Mouse (Mus musculus) midbrain, embryonic 15.5 days (tissue): ENCODE measurements at regions not wholly inside any gene's neighbourhood (a gene's known extent, or its start where the extent isn't known, plus 50 kb on each side); places are given as distances from the start of the nearest gene placed in this dataset.
A peak's percentile ranks its signal among the peaks of the same experiment; 100 is the strongest.

ENCODE experiments used
- ATAC-seq: fragments of 200-750 bp; cut with Nextera tagmentation; replicated peaks from 2 replicates; pipeline ENCODE4 v1.8.0; 2017; ENCODE audit warnings: moderate TSS enrichment
- H3K27ac ChIP-seq: fragments of 300-500 bp; sonication (generic); 2 replicates; pipeline ENCODE4 v1.5.1; 2015; ENCODE audit warnings: mild to moderate bottlenecking, inconsistent platforms
- H3K27me3 ChIP-seq: fragments of 300-500 bp; sonication (generic); replicated peaks from 2 replicates; pipeline ENCODE4 v1.6.1; 2015; ENCODE audit warnings: inconsistent platforms
- H3K36me3 ChIP-seq: fragments of 300-500 bp; sonication (generic); replicated peaks from 2 replicates; pipeline ENCODE4 v1.6.1; 2015; ENCODE audit warnings: inconsistent platforms
- H3K4me1 ChIP-seq: fragments of 300-500 bp; sonication (generic); 2 replicates; pipeline ENCODE4 v1.6.1; 2015; ENCODE audit warnings: inconsistent platforms
- H3K4me2 ChIP-seq: fragments of 300-500 bp; sonication (generic); 2 replicates; pipeline ENCODE4 v1.6.1; 2015; ENCODE audit warnings: inconsistent platforms, mild to moderate bottlenecking, moderate library complexity
- H3K4me3 ChIP-seq: fragments of 300-500 bp; sonication (generic); 2 replicates; pipeline ENCODE4 v1.5.1; 2015; ENCODE audit warnings: mild to moderate bottlenecking, inconsistent platforms
- H3K9ac ChIP-seq: fragments of 300-500 bp; sonication (generic); 2 replicates; pipeline ENCODE4 v1.6.1; 2015; ENCODE audit warnings: mild to moderate bottlenecking, inconsistent platforms
- H3K9me3 ChIP-seq: fragments of 300-500 bp; sonication (generic); 2 replicates; pipeline ENCODE4 v1.6.1; 2016; ENCODE audit warnings: inconsistent platforms
- WGBS: fragments of 180-500 bp; shearing (Covaris S2); methylation state at CpG from one replicate; pipeline ENCODE4 v1.1.7; 2015; ENCODE audit warnings: mixed read lengths; 5-methylcytosine and 5-hydroxymethylcytosine counted together

- Histone ChIP-seq H3K27me3 (no peaks in the 10 kb centered on the region), H3K9me3 (no peaks in the 10 kb centered on the region), H3K9ac (no peak overlapping the region), H3K27ac (peak overlapping the region; percentile 49), H3K4me2 (peak overlapping the region; percentile 30), H3K36me3 (no peaks in the 10 kb centered on the region), H3K4me3 (no peak overlapping the region), H3K4me1 (peaks cover 17% of the 10 kb centered on the region)
- ATAC-seq: peak; percentile 33
- WGBS: 60% methylated on average over 7 of the region's 7 CpGs
Measured at GRCm38 (mm10) chr5:101090415-101091026, 245.0 kb downstream of the Gpat3 start.

- 85% methylated on average over 3 of the region's 3 CpGs for WGBS
- H3K9me3 ChIP-seq: no peaks in the 10 kb centered on the region
Measured at GRCm38 (mm10) chr5:101085199-101085598, 239.7 kb downstream of the Gpat3 start.

GRCm38 (mm10) chr5:101082611-101083010 lies 237.1 kb downstream of the Gpat3 start:
- Histone ChIP-seq H3K9me3 (no peaks in the 10 kb centered on the region), H3K4me3 (no peak overlapping the region), H3K36me3 (no peaks in the 10 kb centered on the region), H3K27ac (no peak overlapping the region), H3K27me3 (no peaks in the 10 kb centered on the region), H3K4me2 (peak overlapping the region; percentile 12; the same call in 1 of the 2 replicates), H3K9ac (no peak overlapping the region), H3K4me1 (no peaks in the 10 kb centered on the region)
- no peak for ATAC-seq
- WGBS: 72% methylated on average over 20 of the region's 20 CpGs

More at GRCm38 (mm10) chr5:101085199-101085598, 239.7 kb downstream of the Gpat3 start:
- Histone ChIP-seq H3K4me3 (no peak overlapping the region), H3K27ac (no peak overlapping the region), H3K9ac (no peak overlapping the region), H3K4me1 (peaks cover 1% of the 10 kb centered on the region), H3K4me2 (no peak overlapping the region), H3K27me3 (no peaks in the 10 kb centered on the region), H3K36me3 (no peaks in the 10 kb centered on the region)
- ATAC-seq: no peak

GRCm38 (mm10) chr5:101064308-101064707 lies 218.8 kb downstream of the Gpat3 start:
- WGBS: 64% methylated on average over 3 of the region's 3 CpGs
- H3K27me3 ChIP-seq: no peaks in the 10 kb centered on the region
- ATAC-seq: no peak
- no peak overlapping the region for H3K9ac ChIP-seq
- H3K4me2 ChIP-seq: no peak overlapping the region
- H3K36me3 ChIP-seq: no peaks in the 10 kb centered on the region
- no peak overlapping the region for H3K4me3 ChIP-seq
- H3K27ac ChIP-seq: no peak overlapping the region
- no peaks in the 10 kb centered on the region for H3K4me1 ChIP-seq
- no peaks in the 10 kb centered on the region for H3K9me3 ChIP-seq

GRCm38 (mm10) chr5:101063254-101063653 lies 217.7 kb downstream of the Gpat3 start:
- WGBS: 92% methylated on average over 4 of the region's 4 CpGs
- no peak for ATAC-seq
- no peak overlapping the region for H3K4me3 ChIP-seq
- H3K27me3 ChIP-seq: no peaks in the 10 kb centered on the region
- H3K4me1 ChIP-seq: no peaks in the 10 kb centered on the region
- H3K4me2 ChIP-seq: no peak overlapping the region
- no peak overlapping the region for H3K9ac ChIP-seq
- H3K36me3 ChIP-seq: no peaks in the 10 kb centered on the region
- H3K9me3 ChIP-seq: no peaks in the 10 kb centered on the region
- H3K27ac ChIP-seq: no peak overlapping the region

- 62% methylated on average over 7 of the region's 7 CpGs for WGBS
- no peak overlapping the region for H3K4me2 ChIP-seq
- no peaks in the 10 kb centered on the region for H3K27me3 ChIP-seq
- H3K4me1 ChIP-seq: no peaks in the 10 kb centered on the region
- no peak for ATAC-seq
- no peak overlapping the region for H3K9ac ChIP-seq
- no peaks in the 10 kb centered on the region for H3K36me3 ChIP-seq
- H3K4me3 ChIP-seq: no peak overlapping the region
- H3K9me3 ChIP-seq: no peaks in the 10 kb centered on the region
- no peak overlapping the region for H3K27ac ChIP-seq
Measured at GRCm38 (mm10) chr5:101051591-101051990, 206.1 kb downstream of the Gpat3 start.

- ATAC-seq: no peak
- Histone ChIP-seq H3K27me3 (no peaks in the 10 kb centered on the region), H3K9me3 (no peaks in the 10 kb centered on the region), H3K36me3 (no peaks in the 10 kb centered on the region), H3K4me3 (no peak overlapping the region), H3K4me1 (no peaks in the 10 kb centered on the region), H3K27ac (no peak overlapping the region), H3K4me2 (no peak overlapping the region), H3K9ac (no peak overlapping the region)
- WGBS: 86% methylated on average over 9 of the region's 9 CpGs
Measured at GRCm38 (mm10) chr5:101040488-101040887, 195.0 kb downstream of the Gpat3 start.

- Histone ChIP-seq H3K4me1 (peaks cover 20% of the 10 kb centered on the region), H3K9me3 (no peaks in the 10 kb centered on the region), H3K36me3 (no peaks in the 10 kb centered on the region), H3K4me2 (no peak overlapping the region), H3K27ac (peak overlapping the region; percentile 63), H3K4me3 (no peak overlapping the region), H3K9ac (no peak overlapping the region), H3K27me3 (0 out of 2 replicates have a peak, but pooled peaks cover 3% of the 10 kb centered on the region)
- WGBS: 61% methylated on average over 16 of the region's 16 CpGs
- 0 out of 2 replicates have a peak, but pooled peaks have one; percentile 50 for ATAC-seq
Measured at GRCm38 (mm10) chr5:101032968-101033367, 187.5 kb downstream of the Gpat3 start.

- WGBS: 34% methylated on average over 12 of the region's 12 CpGs
- Histone ChIP-seq H3K9ac (no peak overlapping the region), H3K27ac (peak overlapping the region; percentile 63), H3K27me3 (0 out of 2 replicates have a peak, but pooled peaks cover 3% of the 10 kb centered on the region), H3K4me3 (no peak overlapping the region), H3K36me3 (no peaks in the 10 kb centered on the region), H3K9me3 (no peaks in the 10 kb centered on the region), H3K4me1 (peaks cover 20% of the 10 kb centered on the region), H3K4me2 (no peak overlapping the region)
- ATAC-seq: peak; percentile 75; the same call in 1 of the 2 replicates
Measured at GRCm38 (mm10) chr5:101032147-101032900, 186.8 kb downstream of the Gpat3 start.

GRCm38 (mm10) chr5:101024796-101025195 lies 179.3 kb downstream of the Gpat3 start:
- WGBS: 91% methylated on average over 5 of the region's 5 CpGs

GRCm38 (mm10) chr5:101023784-101024183 lies 178.3 kb downstream of the Gpat3 start:
- Histone ChIP-seq H3K27ac (no peak overlapping the region), H3K36me3 (no peaks in the 10 kb centered on the region), H3K9ac (no peak overlapping the region), H3K4me2 (0 out of 2 replicates have a peak overlapping the region, but pooled peaks have one; percentile 0), H3K4me3 (no peak overlapping the region), H3K9me3 (no peaks in the 10 kb centered on the region), H3K27me3 (peaks cover 25% of the 10 kb centered on the region), H3K4me1 (0 out of 2 replicates have a peak, but pooled peaks cover 7% of the 10 kb centered on the region)
- ATAC-seq: peak; percentile 50; the same call in 1 of the 2 replicates
- WGBS: 23% methylated on average over 8 of the region's 8 CpGs

More at GRCm38 (mm10) chr5:101024796-101025195, 179.3 kb downstream of the Gpat3 start:
- Histone ChIP-seq H3K9ac (no peak overlapping the region), H3K36me3 (no peaks in the 10 kb centered on the region), H3K27ac (no peak overlapping the region), H3K4me3 (no peak overlapping the region), H3K27me3 (peaks cover 19% of the 10 kb centered on the region), H3K4me2 (no peak overlapping the region), H3K9me3 (no peaks in the 10 kb centered on the region), H3K4me1 (0 out of 2 replicates have a peak, but pooled peaks cover 7% of the 10 kb centered on the region)
- ATAC-seq: no peak

GRCm38 (mm10) chr5:101020784-101021183 lies 175.3 kb downstream of the Gpat3 start:
- Histone ChIP-seq H3K9ac (no peak overlapping the region), H3K9me3 (no peaks in the 10 kb centered on the region), H3K27me3 (peaks cover 25% of the 10 kb centered on the region), H3K4me3 (no peak overlapping the region), H3K36me3 (no peaks in the 10 kb centered on the region), H3K4me2 (0 out of 2 replicates have a peak overlapping the region, but pooled peaks have one; percentile 24), H3K27ac (no peak overlapping the region), H3K4me1 (0 out of 2 replicates have a peak, but pooled peaks cover 7% of the 10 kb centered on the region)
- 9% methylated on average over 11 of the region's 11 CpGs for WGBS
- peak; percentile 82 for ATAC-seq
